Mouse (Mus musculus) cerebellum, postnatal 4 days (tissue): ENCODE measurements around the gene Arhgef3.
A peak's percentile ranks its signal among the peaks of the same experiment; 100 is the strongest.
"Not testable (repeated sequence)": the region's sequence is repeated elsewhere in the genome, so short reads cannot be mapped to it uniquely, and the experiment has no call there.

Experiments
- DNase-seq, 2 experiments: peaks; one replicate each; pipeline ENCODE4 v3.0.0; 2022; ENCODE audit warnings: low spot score in 2 of 2, mixed read lengths in 1 of 2

The Arhgef3 gene

GRCm38 (mm10) chr14:27231506-27231905 is 116.8 kb downstream of the Arhgef3 start:
- no peak for DNase-seq

GRCm38 (mm10) chr14:27231974-27232780 is 117.5 kb downstream of the Arhgef3 start:
- no peak for DNase-seq

- DNase-seq = no peak
Measured at GRCm38 (mm10) chr14:27233056-27233455, 118.4 kb downstream of the Arhgef3 start.

GRCm38 (mm10) chr14:27233656-27234055 is 119.0 kb downstream of the Arhgef3 start:
- DNase-seq = no peak

- DNase-seq = no peak
Measured at GRCm38 (mm10) chr14:27234270-27234840, 119.7 kb downstream of the Arhgef3 start.

- no peak for DNase-seq
Measured at GRCm38 (mm10) chr14:27235897-27236553, 121.3 kb downstream of the Arhgef3 start.

- peak in 1 of 2 experiments; percentile 7 for DNase-seq
Measured at GRCm38 (mm10) chr14:27237522-27238187, 123.0 kb downstream of the Arhgef3 start.

- no peak for DNase-seq
Measured at GRCm38 (mm10) chr14:27238600-27239118, 124.0 kb downstream of the Arhgef3 start.

- DNase-seq = no peak
Measured at GRCm38 (mm10) chr14:27239551-27240091, 124.9 kb downstream of the Arhgef3 start.

GRCm38 (mm10) chr14:27242253-27242652 is 127.6 kb downstream of the Arhgef3 start:
- no peak for DNase-seq

GRCm38 (mm10) chr14:27242769-27243168 is 128.1 kb downstream of the Arhgef3 start:
- DNase-seq = no peak

GRCm38 (mm10) chr14:27243585-27243984 is 128.9 kb downstream of the Arhgef3 start:
- no peak for DNase-seq

- no peak for DNase-seq
Measured at GRCm38 (mm10) chr14:27244898-27245297, 130.2 kb downstream of the Arhgef3 start.

GRCm38 (mm10) chr14:27246424-27246823 is 131.7 kb downstream of the Arhgef3 start:
- no peak for DNase-seq

- not testable (repeated sequence) for DNase-seq
Measured at GRCm38 (mm10) chr14:27246948-27247347, 132.2 kb downstream of the Arhgef3 start.

- no peak for DNase-seq
Measured at GRCm38 (mm10) chr14:27249121-27249520, 134.4 kb downstream of the Arhgef3 start.

- DNase-seq = no peak
Measured at GRCm38 (mm10) chr14:27250281-27250789, 135.6 kb downstream of the Arhgef3 start.

- DNase-seq = no peak
Measured at GRCm38 (mm10) chr14:27253391-27253790, 138.7 kb downstream of the Arhgef3 start.

- no peak for DNase-seq
Measured at GRCm38 (mm10) chr14:27262349-27262748, 147.7 kb downstream of the Arhgef3 start.

GRCm38 (mm10) chr14:27266601-27267000 is 151.9 kb downstream of the Arhgef3 start:
- no peak for DNase-seq

GRCm38 (mm10) chr14:27268137-27268536 is 153.4 kb downstream of the Arhgef3 start:
- no peak for DNase-seq
